Mouse (Mus musculus) ES-E14 (cell line): ENCODE measurements at regions not wholly inside any gene's neighbourhood (a gene's known extent, or its start where the extent isn't known, plus 50 kb on each side); places are given as distances from the start of the nearest gene placed in this dataset.

ENCODE experiments used
- DNase-seq: peaks from one replicate; pipeline ENCODE4 v3.0.0-alpha.2; 2013; ENCODE audit warnings: low read depth, low spot score
- H3K27ac ChIP-seq: 2 replicates; pipeline ENCODE4 v1.5.1; 2012; ENCODE audit warnings: low read depth, mild to moderate bottlenecking, low read length, moderate library complexity, mixed read lengths; ENCODE audit not compliant: poor library complexity, insufficient read depth, severe bottlenecking
- H3K36me3 ChIP-seq: 2 replicates; pipeline ENCODE4 v1.6.1; 2012; ENCODE audit warnings: mild to moderate bottlenecking, low read length, moderate library complexity, mixed read lengths; ENCODE audit not compliant: control insufficient read depth, poor library complexity, insufficient read depth, severe bottlenecking
- H3K4me1 ChIP-seq, 2 experiments: fragments of 150-350 bp in 1 of 2; sonication (generic) in 1 of 2; 2 replicates each; pipeline ENCODE4 v1.6.1; 2012; ENCODE audit warnings: low read length in 2 of 2, mild to moderate bottlenecking in 1 of 2, mixed read lengths in 1 of 2; ENCODE audit not compliant: control insufficient read depth in 2 of 2, insufficient read depth in 2 of 2, poor library complexity in 1 of 2
- H3K4me3 ChIP-seq, 2 experiments: fragments of 150-350 bp in 1 of 2; sonication (generic) in 1 of 2; 2 replicates each; pipeline ENCODE4 v1.5.1; 2012; ENCODE audit warnings: low read length in 2 of 2, low read depth in 1 of 2, mild to moderate bottlenecking in 1 of 2, mixed read lengths in 1 of 2; ENCODE audit not compliant: insufficient read depth in 1 of 2, poor library complexity in 1 of 2, severe bottlenecking in 1 of 2
- H3K9ac ChIP-seq: 2 replicates; pipeline ENCODE4 v1.6.1; 2012; ENCODE audit warnings: low read depth, mild to moderate bottlenecking, low read length, mixed read lengths; ENCODE audit not compliant: poor library complexity, insufficient read depth, severe bottlenecking
- H3K9me3 ChIP-seq: fragments of 150-350 bp; sonication (generic); 2 replicates; pipeline ENCODE4 v1.6.1; 2012; ENCODE audit warnings: low read depth, mild to moderate bottlenecking, low read length; ENCODE audit not compliant: control insufficient read depth, insufficient read depth
- CHD2 ChIP-seq: IDR thresholded peaks from 2 replicates; pipeline ENCODE4 v1.6.1; 2014; ENCODE audit warnings: mild to moderate bottlenecking, low read depth, low read length, inconsistent platforms
- HCFC1 ChIP-seq: IDR thresholded peaks from 2 replicates; pipeline ENCODE4 v1.6.1; 2012; ENCODE audit warnings: low read length, inconsistent platforms, borderline replicate concordance; ENCODE audit not compliant: insufficient read depth
- MAFK ChIP-seq: IDR thresholded peaks from 2 replicates; pipeline ENCODE4 v1.6.1; 2014; ENCODE audit warnings: mild to moderate bottlenecking, low read depth, low read length, inconsistent platforms; ENCODE audit not compliant: insufficient read depth
- ZC3H11A ChIP-seq: IDR thresholded peaks from 2 replicates; pipeline ENCODE4 v1.6.1; 2012; ENCODE audit warnings: low read depth, mild to moderate bottlenecking, inconsistent platforms, low read length, borderline replicate concordance
- ZNF384 ChIP-seq: IDR thresholded peaks from 2 replicates; pipeline ENCODE4 v1.6.1; 2012; ENCODE audit warnings: low read depth, low read length, inconsistent platforms
- in situ Hi-C, 2 experiments: fragments of 600-800 bp; cut with MboI; formaldehyde crosslinking; loops; one replicate each; pipeline ENCODE4 v1.15.1; 2025; ENCODE audit warnings: low sequenced_read_pairs in 2 of 2, inconsistent platforms in 1 of 2; ENCODE audit not compliant: unreplicated experiment in 2 of 2

DNA sequence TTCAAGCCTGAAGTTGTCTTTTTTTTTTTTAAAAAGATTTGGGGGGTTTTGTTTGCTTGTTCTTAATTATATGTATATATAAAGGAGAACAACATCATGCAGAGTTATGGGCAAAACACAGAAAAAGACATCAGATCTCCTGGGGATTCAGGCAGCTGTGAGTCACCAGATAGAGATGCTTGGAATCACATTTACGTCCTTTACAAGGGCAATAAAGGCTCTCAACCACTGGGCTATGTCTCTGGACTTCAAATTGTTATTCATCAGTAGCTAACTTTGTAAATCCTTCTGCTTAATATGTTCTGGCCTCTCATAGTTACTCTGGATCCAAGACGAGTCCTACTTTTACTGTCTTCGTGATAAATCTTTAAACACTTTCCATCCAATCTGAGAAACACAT, 469.8 kb downstream of the Kctd12 start:
- in situ Hi-C loops: loop anchor here in 1 of 2 experiments (10.0 to 25.0 kb wide), 2 partner anchors 568 to 725 kb away; no protein-coding TSS in a partner anchor
- Histone ChIP-seq H3K36me3 (no peaks in the 10 kb centered on the region), H3K27ac (no peak overlapping the region), H3K4me3 (no peak overlapping the region), H3K4me1 (no peaks in the 10 kb centered on the region), H3K9ac (no peak overlapping the region), H3K9me3 (no peaks in the 10 kb centered on the region)
- no peak for DNase-seq
- TF ChIP-seq MAFK: no peak
- TF ChIP-seq CHD2: no peak
- TF ChIP-seq HCFC1: no peak
- no peak for TF ChIP-seq ZNF384
- no peak for TF ChIP-seq ZC3H11A

GRCm38 (mm10) chr14:102511691-102512383, 470.6 kb downstream of the Kctd12 start:
- TF ChIP-seq CHD2 (no peak), ZNF384 (no peak), ZC3H11A (no peak), HCFC1 (no peak), MAFK (no peak)

DNA sequence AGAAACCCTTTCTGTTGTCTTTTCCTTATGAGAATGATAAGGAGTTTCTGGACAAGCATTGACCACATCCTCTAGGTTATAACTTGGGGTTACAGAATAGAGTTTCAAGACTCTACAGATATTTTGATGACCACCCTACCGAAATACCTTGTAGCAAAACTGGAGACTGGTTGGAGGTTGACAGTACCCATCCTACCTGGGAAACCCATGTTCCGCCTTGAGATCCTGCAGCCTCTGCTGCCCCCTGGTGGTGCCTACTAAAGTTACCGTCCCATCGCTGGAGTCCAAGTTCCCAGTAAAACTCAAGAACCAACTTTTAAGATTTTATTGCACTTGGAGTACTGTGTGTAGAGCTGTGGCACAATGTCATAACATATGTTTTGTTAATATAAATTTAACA, 472.1 kb downstream of the Kctd12 start:
- Histone ChIP-seq H3K9me3 (no peaks in the 10 kb centered on the region), H3K9ac (no peak overlapping the region), H3K36me3 (no peaks in the 10 kb centered on the region), H3K27ac (no peak overlapping the region), H3K4me3 (no peak overlapping the region), H3K4me1 (no peaks in the 10 kb centered on the region)
- in situ Hi-C loops: loop anchor here in 1 of 2 experiments (10.0 to 25.0 kb wide), 2 partner anchors 566 to 723 kb away; no protein-coding TSS in a partner anchor
- TF ChIP-seq CHD2 (no peak), ZC3H11A (peak; percentile 88; the same call in 1 of the 2 replicates)
- peak; percentile 51 for DNase-seq

More at GRCm38 (mm10) chr14:102511691-102512383, 470.6 kb downstream of the Kctd12 start:
- no peaks in the 10 kb centered on the region for H3K36me3 ChIP-seq
- no peaks in the 10 kb centered on the region for H3K4me1 ChIP-seq
- H3K27ac ChIP-seq: no peak overlapping the region
- no peak overlapping the region for H3K4me3 ChIP-seq
- no peak overlapping the region for H3K9ac ChIP-seq
- DNase-seq: no peak
- no peaks in the 10 kb centered on the region for H3K9me3 ChIP-seq
- in situ Hi-C loops: loop anchor here in 1 of 2 experiments (10.0 to 25.0 kb wide), 2 partner anchors 567 to 725 kb away; no protein-coding TSS in a partner anchor

DNA sequence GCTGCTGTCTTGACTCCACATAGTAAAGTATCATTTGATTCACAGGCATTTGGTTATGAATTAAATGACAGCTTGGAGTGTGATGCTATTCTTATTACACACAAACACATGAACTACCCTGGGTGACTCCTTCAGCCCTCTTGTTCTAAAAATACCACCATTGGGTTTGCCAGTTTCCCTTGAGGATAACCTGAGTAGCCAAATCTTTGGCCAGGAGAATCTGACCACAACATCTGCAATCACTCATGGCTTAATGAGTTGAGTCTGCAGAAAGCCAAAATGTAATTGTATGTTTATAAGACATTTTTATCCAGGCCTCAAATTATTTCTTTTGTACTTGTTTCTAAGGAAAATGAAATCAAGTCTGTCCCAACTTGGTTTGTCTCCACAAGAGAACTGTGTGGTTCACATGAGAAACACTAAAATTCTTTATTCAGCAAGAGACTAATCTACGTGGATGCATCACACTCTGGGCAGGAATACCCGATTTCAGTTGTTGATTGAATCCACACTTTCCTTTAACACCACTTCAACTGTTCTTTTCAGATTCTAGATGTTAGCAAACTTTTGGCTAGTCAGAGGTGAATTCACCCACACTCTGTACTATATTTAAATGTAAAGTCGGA, 476.6 kb downstream of the Kctd12 start:
- TF ChIP-seq MAFK: no peak
- no peak for TF ChIP-seq ZNF384
- no peak for TF ChIP-seq HCFC1
- no peak for TF ChIP-seq CHD2
- no peak for TF ChIP-seq ZC3H11A
- in situ Hi-C loops: loop anchor here in 1 of 2 experiments (25.0 kb wide), 1 partner anchor 719 kb away; no protein-coding TSS in a partner anchor
- Histone ChIP-seq H3K4me1 (no peaks in the 10 kb centered on the region), H3K27ac (no peak overlapping the region), H3K9ac (no peak overlapping the region), H3K4me3 (no peak overlapping the region), H3K36me3 (no peaks in the 10 kb centered on the region), H3K9me3 (no peaks in the 10 kb centered on the region)
- no peak for DNase-seq

DNA sequence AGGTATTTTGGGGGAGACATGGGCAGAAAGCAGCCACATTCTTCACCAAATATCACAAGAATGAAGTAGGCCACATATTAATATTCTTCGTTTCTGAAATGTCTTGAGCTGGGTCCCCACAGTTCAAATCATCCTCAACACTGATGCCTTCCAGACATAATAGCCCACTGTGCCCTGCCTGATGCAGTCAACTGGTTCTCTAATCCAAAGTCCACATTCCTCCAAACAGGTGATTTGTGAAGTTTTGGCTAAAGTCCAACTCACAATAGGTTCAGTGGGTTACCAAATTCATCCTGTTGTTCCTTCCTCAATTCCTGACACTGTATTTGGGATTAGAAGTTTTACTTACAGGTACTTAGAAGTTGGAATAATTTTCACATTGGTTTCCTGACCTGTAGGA, 485.3 kb downstream of the Kctd12 start:
- no peak for DNase-seq
- no peak overlapping the region for H3K27ac ChIP-seq
- H3K9ac ChIP-seq: no peak overlapping the region
- no peak overlapping the region for H3K4me3 ChIP-seq
- no peaks in the 10 kb centered on the region for H3K36me3 ChIP-seq
- in situ Hi-C loops: no loop called here
- no peaks in the 10 kb centered on the region for H3K9me3 ChIP-seq
- TF ChIP-seq MAFK (no peak), HCFC1 (no peak), CHD2 (no peak), ZC3H11A (no peak), ZNF384 (no peak)
- H3K4me1 ChIP-seq: no peaks in the 10 kb centered on the region
